Mouse (Mus musculus): ENCODE results near the gene Soat2. TPM values are rescaled to one million over a fixed set of nuclear protein-coding genes. Genes with fewer than 3 reads are reported as not detected.
A peak's percentile ranks its signal among the peaks of the same experiment; 100 is the strongest.

Gene Soat2
- polyA plus RNA-seq (2012; fragmentation: generic; extraction: Trizol), result 0.43 TPM

DNA sequence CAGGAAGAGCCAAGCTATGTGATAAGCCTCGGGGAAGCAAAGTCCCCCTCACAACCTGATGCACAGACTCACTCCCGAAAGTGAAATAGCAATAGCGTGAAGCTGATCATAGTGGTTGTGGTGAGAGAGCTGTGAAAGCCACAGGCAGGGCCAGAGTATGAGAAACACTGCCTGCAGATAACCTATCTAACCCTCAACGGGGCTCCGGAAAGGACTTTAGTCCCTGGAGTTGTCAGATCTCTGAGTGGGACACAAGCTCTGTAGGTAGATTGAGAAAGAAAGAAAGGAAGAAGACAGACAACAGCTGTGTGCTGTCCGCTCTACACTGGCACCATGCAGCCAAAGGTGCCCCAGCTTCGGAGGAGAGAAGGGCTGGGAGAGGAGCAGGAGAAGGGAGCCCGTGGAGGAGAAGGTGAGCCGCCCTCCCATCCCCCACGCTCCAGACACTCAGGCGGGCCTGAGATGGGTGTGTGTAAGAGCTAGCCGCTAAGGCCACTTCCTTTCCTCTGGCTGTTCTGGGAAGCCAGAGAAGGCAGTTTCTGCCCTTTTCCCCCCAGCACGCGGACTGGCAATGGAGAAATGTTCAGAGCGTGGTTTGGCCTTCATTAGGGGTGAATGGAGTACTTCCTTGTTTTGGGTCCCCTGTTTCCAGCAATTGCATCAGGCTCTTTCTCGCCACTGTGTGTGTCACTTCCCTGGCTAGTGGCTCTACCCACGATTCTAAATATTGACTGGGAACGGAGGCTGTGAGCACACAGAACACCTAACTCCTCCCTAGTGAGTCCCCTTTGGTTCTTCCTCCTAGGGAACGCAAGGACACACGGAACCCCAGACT is at the start of gene Soat2:
Soat2 (plus strand) TSS at position 226 of the 835 bp plus-strand sequence.
- peaks cover 5% of the 10 kb centered on the region for H3K79me2 ChIP-seq (ENCODE audit: control insufficient read depth, insufficient read depth)
- TF ChIP-seq POLR2AphosphoS2 (IDR thresholded peaks at IDR 0.05; ENCODE audit: insufficient read length, low read depth) (peak; percentile 45), SRF (IDR thresholded peaks at IDR 0.05; ENCODE audit: control insufficient read depth, insufficient read length, low read depth) (no peak), CEBPB (IDR thresholded peaks at IDR 0.05; ENCODE audit: insufficient read depth, poor library complexity, severe bottlenecking) (peak; percentile 97), MYOD1 (IDR thresholded peaks at IDR 0.05; ENCODE audit: control insufficient read depth in 1 of 3, insufficient read length in 2 of 3, low read depth in 2 of 3) (no peak), USF1 (IDR thresholded peaks at IDR 0.05; ENCODE audit: low read depth) (no peak), E2F4 (IDR thresholded peaks at IDR 0.05; ENCODE audit: insufficient read depth) (no peak), TCF3 (IDR thresholded peaks at IDR 0.05; ENCODE audit: insufficient read length, low read depth) (no peak), POLR2A (IDR thresholded peaks at IDR 0.05; ENCODE audit: insufficient read length, low read depth) (no peak), MYOG (IDR thresholded peaks at IDR 0.05; ENCODE audit: control insufficient read depth in 1 of 3, insufficient read depth in 1 of 3, insufficient read length in 2 of 3, low read depth in 2 of 3) (no peak), MAX (IDR thresholded peaks at IDR 0.05; ENCODE audit: low read depth) (no peak), TCF12 (IDR thresholded peaks at IDR 0.05; ENCODE audit: insufficient read depth, poor library complexity, severe bottlenecking) (no peak)
- H3K4me2 ChIP-seq (ENCODE audit: low read depth), result peak within 1 kb of the TSS; percentile 33
- H3ac ChIP-seq (ENCODE audit: control insufficient read depth, insufficient read length), result no peak within 1 kb of the TSS
- H3K4me3 ChIP-seq, result no peak within 1 kb of the TSS
- H3K36me3 ChIP-seq (ENCODE audit: control insufficient read depth, insufficient read depth), result peaks cover 8% of the 10 kb centered on the region
- no peaks in the 10 kb centered on the region for H3K27me3 ChIP-seq (ENCODE audit: control insufficient read depth, insufficient read depth, insufficient read length)

DNA sequence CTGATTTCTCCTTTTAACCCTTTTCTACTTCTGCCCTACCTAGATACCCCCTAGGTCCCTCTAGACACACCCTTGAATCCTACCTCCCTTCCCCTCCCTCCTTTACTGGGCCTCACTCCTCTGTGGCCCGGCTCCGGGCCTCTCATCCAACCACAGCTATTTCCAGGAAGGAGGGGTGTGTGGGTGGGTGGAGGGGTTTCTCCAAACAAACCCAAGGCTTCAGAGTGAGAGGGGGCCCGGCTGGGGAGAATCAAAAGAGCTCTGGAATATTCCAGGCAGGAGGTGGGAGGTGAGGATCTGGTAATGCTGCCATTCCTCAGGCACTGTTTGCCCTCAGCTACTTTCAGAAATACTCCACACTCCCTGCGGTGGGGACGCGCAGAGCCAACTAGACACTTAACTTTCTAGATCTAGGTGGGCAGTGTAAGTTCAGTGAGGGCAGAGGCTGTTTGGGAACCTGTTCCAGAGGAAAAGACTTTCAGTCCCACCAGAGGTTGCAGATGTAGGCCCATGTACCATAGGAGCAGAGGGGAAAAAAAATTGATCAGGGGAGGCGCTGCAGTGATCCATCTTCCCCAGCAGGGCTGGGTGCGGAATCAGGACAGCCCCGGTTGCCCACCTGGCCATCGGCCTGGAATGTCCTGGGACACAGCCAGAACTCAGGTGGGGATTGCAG is 49.2 kb upstream of the Soat2 start:
- Histone ChIP-seq H3K36me3 (ENCODE audit: control insufficient read depth, insufficient read depth) (peaks cover 5% of the 10 kb centered on the region), H3K4me2 (ENCODE audit: low read depth) (peak overlapping the region; percentile 96), H3K79me2 (ENCODE audit: control insufficient read depth, insufficient read depth) (peaks cover 40% of the 10 kb centered on the region), H3ac (ENCODE audit: control insufficient read depth, insufficient read length) (no peak overlapping the region), H3K27me3 (ENCODE audit: control insufficient read depth, insufficient read depth, insufficient read length) (no peaks in the 10 kb centered on the region), H3K4me3 (peak overlapping the region; percentile 70)
- TF ChIP-seq POLR2AphosphoS2 (IDR thresholded peaks at IDR 0.05; ENCODE audit: insufficient read length, low read depth), result peak; percentile 29
- TF ChIP-seq TCF3 (IDR thresholded peaks at IDR 0.05; ENCODE audit: insufficient read length, low read depth), result no peak

GRCm38 (mm10) chr15:102101672-102102541 is 48.4 kb upstream of the Soat2 start:
- Histone ChIP-seq H3K36me3 (ENCODE audit: control insufficient read depth, insufficient read depth) (peaks cover 8% of the 10 kb centered on the region), H3K79me2 (ENCODE audit: control insufficient read depth, insufficient read depth) (peaks cover 43% of the 10 kb centered on the region), H3K4me3 (peak overlapping the region; percentile 70), H3K4me2 (ENCODE audit: low read depth) (peak overlapping the region; percentile 96), H3ac (ENCODE audit: control insufficient read depth, insufficient read length) (peak overlapping the region; percentile 37), H3K27me3 (ENCODE audit: control insufficient read depth, insufficient read depth, insufficient read length) (no peaks in the 10 kb centered on the region)
- TF ChIP-seq MYOG (IDR thresholded peaks at IDR 0.05; ENCODE audit: control insufficient read depth in 1 of 3, insufficient read depth in 1 of 3, insufficient read length in 2 of 3, low read depth in 2 of 3) (no peak), REST (IDR thresholded peaks at IDR 0.05; ENCODE audit: insufficient read depth, insufficient read length) (no peak), MYOD1 (IDR thresholded peaks at IDR 0.05; ENCODE audit: control insufficient read depth in 1 of 3, insufficient read length in 2 of 3, low read depth in 2 of 3) (peak in 1 of 3 experiments; percentile 2), MAX (IDR thresholded peaks at IDR 0.05; ENCODE audit: low read depth) (no peak), POLR2A (IDR thresholded peaks at IDR 0.05; ENCODE audit: insufficient read length, low read depth) (peak; percentile 21), TCF12 (IDR thresholded peaks at IDR 0.05; ENCODE audit: insufficient read depth, poor library complexity, severe bottlenecking) (no peak)

GRCm38 (mm10) chr15:102102548-102103121 is 47.7 kb upstream of the Soat2 start:
- H3K79me2 ChIP-seq (ENCODE audit: control insufficient read depth, insufficient read depth), result peaks cover 48% of the 10 kb centered on the region
- H3K4me2 ChIP-seq (ENCODE audit: low read depth), result peak overlapping the region; percentile 96
- no peaks in the 10 kb centered on the region for H3K27me3 ChIP-seq (ENCODE audit: control insufficient read depth, insufficient read depth, insufficient read length)
- peaks cover 15% of the 10 kb centered on the region for H3K36me3 ChIP-seq (ENCODE audit: control insufficient read depth, insufficient read depth)
- TF ChIP-seq POLR2AphosphoS2 (IDR thresholded peaks at IDR 0.05; ENCODE audit: insufficient read length, low read depth) (peak; percentile 45), POLR2A (IDR thresholded peaks at IDR 0.05; ENCODE audit: insufficient read length, low read depth) (peak; percentile 81), SRF (IDR thresholded peaks at IDR 0.05; ENCODE audit: control insufficient read depth, insufficient read length, low read depth) (no peak), E2F4 (IDR thresholded peaks at IDR 0.05; ENCODE audit: insufficient read depth) (no peak), USF1 (IDR thresholded peaks at IDR 0.05; ENCODE audit: low read depth) (no peak), MYOD1 (IDR thresholded peaks at IDR 0.05; ENCODE audit: control insufficient read depth in 1 of 3, insufficient read length in 2 of 3, low read depth in 2 of 3) (no peak), MYOG (IDR thresholded peaks at IDR 0.05; ENCODE audit: control insufficient read depth in 1 of 3, insufficient read depth in 1 of 3, insufficient read length in 2 of 3, low read depth in 2 of 3) (no peak), REST (IDR thresholded peaks at IDR 0.05; ENCODE audit: insufficient read depth, insufficient read length) (no peak)
- peak overlapping the region; percentile 70 for H3K4me3 ChIP-seq
- H3ac ChIP-seq (ENCODE audit: control insufficient read depth, insufficient read length), result peak overlapping the region; percentile 37
